Mouse (Mus musculus) MEL (cell line): Measurements from ENCODE around the gene Elk4. TPM values are rescaled to one million over a fixed set of nuclear protein-coding genes. Genes with fewer than 3 reads are reported as not detected.

Experiments
- DNase-seq: peaks from one replicate; pipeline ENCODE4 v3.0.0; 2011; ENCODE audit warnings: low read depth, low spot score
- H3K27ac ChIP-seq: 2 replicates; pipeline ENCODE4 v1.5.1; 2012; ENCODE audit warnings: low read depth, mild to moderate bottlenecking, control low read depth, low read length, moderate library complexity; ENCODE audit not compliant: control insufficient read depth
- H3K27me3 ChIP-seq, 2 experiments: fragments of 150-350 bp in 1 of 2; sonication (generic) in 1 of 2; 2 replicates each; pipeline ENCODE4 v1.6.1; 2012; ENCODE audit warnings: low read length in 2 of 2, mild to moderate bottlenecking in 2 of 2, improper control_type of control experiment in 1 of 2, moderate library complexity in 1 of 2; ENCODE audit not compliant: insufficient read depth in 2 of 2, control insufficient read depth in 1 of 2
- H3K36me3 ChIP-seq, 2 experiments: 2 replicates each; pipeline ENCODE4 v1.6.1; 2012 to 2014; ENCODE audit warnings: low read length in 2 of 2, improper control_type of control experiment in 1 of 2, inconsistent platforms in 1 of 2, mild to moderate bottlenecking in 1 of 2; ENCODE audit not compliant: insufficient read depth in 2 of 2, control insufficient read depth in 1 of 2
- H3K4me1 ChIP-seq, 2 experiments: fragments of 150-350 bp in 1 of 2; sonication (generic) in 1 of 2; 2 replicates each; pipeline ENCODE4 v1.6.1; 2012; ENCODE audit warnings: low read length in 2 of 2, improper control_type of control experiment in 1 of 2, mild to moderate bottlenecking in 1 of 2; ENCODE audit not compliant: insufficient read depth in 2 of 2, control insufficient read depth in 1 of 2
- H3K4me3 ChIP-seq, 2 experiments: fragments of 150-350 bp in 1 of 2; sonication (generic) in 1 of 2; 2 replicates each; pipeline ENCODE4 v1.5.1; 2012; ENCODE audit warnings: low read depth in 2 of 2, low read length in 2 of 2, mild to moderate bottlenecking in 2 of 2, moderate library complexity in 2 of 2, control low read depth in 1 of 2, improper control_type of control experiment in 1 of 2; ENCODE audit not compliant: control insufficient read depth in 1 of 2, insufficient read depth in 1 of 2
- H3K79me2 ChIP-seq: 2 replicates; pipeline ENCODE4 v1.6.1; 2012; ENCODE audit warnings: mild to moderate bottlenecking, low read length, moderate library complexity; ENCODE audit not compliant: control insufficient read depth, poor library complexity, insufficient read depth
- H3K9ac ChIP-seq: 2 replicates; pipeline ENCODE4 v1.6.1; 2012; ENCODE audit warnings: low read depth, mild to moderate bottlenecking, control low read depth, low read length, moderate library complexity; ENCODE audit not compliant: control insufficient read depth, poor library complexity, severe bottlenecking
- H3K9me3 ChIP-seq: fragments of 150-350 bp; sonication (generic); replicated peaks from 2 replicates; pipeline ENCODE4 v1.6.1; 2012; ENCODE audit warnings: mild to moderate bottlenecking, low read length, improper control_type of control experiment, moderate library complexity; ENCODE audit not compliant: insufficient read depth
- CHD1 ChIP-seq: IDR thresholded peaks from 2 replicates; pipeline ENCODE4 v1.6.1; 2012; ENCODE audit warnings: low read depth, mild to moderate bottlenecking, inconsistent platforms, low read length, improper control_type of control experiment
- CHD2 ChIP-seq: IDR thresholded peaks from 2 replicates; pipeline ENCODE4 v1.6.1; 2011; ENCODE audit warnings: low read length, improper control_type of control experiment
- CTCF ChIP-seq, 3 experiments: IDR thresholded peaks in 2 of 3; conservative IDR thresholded peaks in 1 of 3; 2 replicates each; pipeline ENCODE4 v1.5.1; 2011 to 2012; ENCODE audit warnings: low read length in 3 of 3, low read depth in 2 of 3, mild to moderate bottlenecking in 2 of 3, improper control_type of control experiment in 1 of 3, inconsistent platforms in 1 of 3, mixed read lengths in 1 of 3, moderate library complexity in 1 of 3; ENCODE audit not compliant: control insufficient read depth in 1 of 3, insufficient read depth in 1 of 3, poor library complexity in 1 of 3, severe bottlenecking in 1 of 3
- E2F4 ChIP-seq: IDR thresholded peaks from 2 replicates; pipeline ENCODE4 v1.6.1; 2011; ENCODE audit warnings: low read depth, low read length, improper control_type of control experiment, borderline replicate concordance
- EP300 ChIP-seq, 2 experiments: IDR thresholded peaks; 2 replicates each; pipeline ENCODE4 v1.6.1; 2011; ENCODE audit warnings: improper control_type of control experiment in 2 of 2, low read length in 2 of 2, low read depth in 1 of 2, mild to moderate bottlenecking in 1 of 2
- GATA1 ChIP-seq: IDR thresholded peaks from 2 replicates; pipeline ENCODE4 v1.6.1; 2011; ENCODE audit warnings: low read depth, low read length, improper control_type of control experiment
- JUND ChIP-seq: IDR thresholded peaks from 2 replicates; pipeline ENCODE4 v1.6.1; 2011; ENCODE audit warnings: low read depth, mild to moderate bottlenecking, improper control_type of control experiment, low read length
- MAFK ChIP-seq: IDR thresholded peaks from 2 replicates; pipeline ENCODE4 v1.6.1; 2011; ENCODE audit warnings: low read depth, mild to moderate bottlenecking, low read length, improper control_type of control experiment, borderline replicate concordance
- MXI1 ChIP-seq: IDR thresholded peaks from 2 replicates; pipeline ENCODE4 v1.6.1; 2011; ENCODE audit warnings: mild to moderate bottlenecking, low read depth, low read length, improper control_type of control experiment
- MYB ChIP-seq: IDR thresholded peaks from 2 replicates; pipeline ENCODE4 v1.6.1; 2011; ENCODE audit warnings: mild to moderate bottlenecking, low read depth, low read length, improper control_type of control experiment
- NELFE ChIP-seq: IDR thresholded peaks from 2 replicates; pipeline ENCODE4 v1.6.1; 2011; ENCODE audit warnings: low read depth, low read length, improper control_type of control experiment
- NRF1 ChIP-seq: IDR thresholded peaks from 2 replicates; pipeline ENCODE4 v1.6.1; 2014; ENCODE audit warnings: low read depth, mild to moderate bottlenecking, inconsistent platforms, low read length, improper control_type of control experiment, moderate library complexity; ENCODE audit not compliant: poor library complexity, insufficient read depth, severe bottlenecking
- POLR2A ChIP-seq, 2 experiments: IDR thresholded peaks; 2 replicates each; pipeline ENCODE4 v1.6.1; 2011 to 2012; ENCODE audit warnings: low read length in 2 of 2, mild to moderate bottlenecking in 2 of 2, control low read depth in 1 of 2, improper control_type of control experiment in 1 of 2, low read depth in 1 of 2, moderate library complexity in 1 of 2; ENCODE audit not compliant: control insufficient read depth in 1 of 2, insufficient read depth in 1 of 2, poor library complexity in 1 of 2
- POLR2AphosphoS5 ChIP-seq: IDR thresholded peaks from 2 replicates; pipeline ENCODE4 v1.6.1; 2012; ENCODE audit warnings: low read depth, borderline replicate concordance, mild to moderate bottlenecking, inconsistent platforms, low read length, moderate library complexity, mixed read lengths
- RAD21 ChIP-seq: IDR thresholded peaks from 2 replicates; pipeline ENCODE4 v1.6.1; 2011; ENCODE audit warnings: mild to moderate bottlenecking, low read depth, low read length, improper control_type of control experiment
- RCOR1 ChIP-seq: IDR thresholded peaks from 2 replicates; pipeline ENCODE4 v1.6.1; 2012; ENCODE audit warnings: low read depth, mild to moderate bottlenecking, inconsistent platforms, low read length, improper control_type of control experiment
- SMC3 ChIP-seq: IDR thresholded peaks from 2 replicates; pipeline ENCODE4 v1.6.1; 2011; ENCODE audit warnings: low read depth, low read length, improper control_type of control experiment
- TBP ChIP-seq: IDR thresholded peaks from 2 replicates; pipeline ENCODE4 v1.8.0; 2011; ENCODE audit warnings: low read depth, low read length, improper control_type of control experiment
- TCF12 ChIP-seq: IDR thresholded peaks from 2 replicates; pipeline ENCODE4 v1.6.1; 2014; ENCODE audit warnings: low read depth, mild to moderate bottlenecking, inconsistent platforms, low read length, improper control_type of control experiment, moderate library complexity
- USF1 ChIP-seq: IDR thresholded peaks from 2 replicates; pipeline ENCODE4 v1.6.1; 2014; ENCODE audit warnings: low read depth, mild to moderate bottlenecking, inconsistent platforms, low read length, improper control_type of control experiment, moderate library complexity
- USF2 ChIP-seq, 2 experiments: IDR thresholded peaks; 2 replicates each; pipeline ENCODE4 v1.6.1; 2011 to 2012; ENCODE audit warnings: improper control_type of control experiment in 2 of 2, low read length in 2 of 2, borderline replicate concordance in 1 of 2, inconsistent platforms in 1 of 2, low read depth in 1 of 2, mild to moderate bottlenecking in 1 of 2; ENCODE audit not compliant: insufficient read depth in 1 of 2
- ZC3H11A ChIP-seq: IDR thresholded peaks from 2 replicates; pipeline ENCODE4 v1.6.1; 2012; ENCODE audit warnings: low read depth, mild to moderate bottlenecking, inconsistent platforms, low read length, improper control_type of control experiment
- ZMIZ1 ChIP-seq: IDR thresholded peaks from 2 replicates; pipeline ENCODE4 v1.6.1; 2012; ENCODE audit warnings: low read depth, mild to moderate bottlenecking, inconsistent platforms, low read length, improper control_type of control experiment, moderate library complexity
- ZNF384 ChIP-seq: IDR thresholded peaks from 2 replicates; pipeline ENCODE4 v1.6.1; 2012; ENCODE audit warnings: low read depth, mild to moderate bottlenecking, inconsistent platforms, low read length, improper control_type of control experiment
- polyA plus RNA-seq, 2 experiments: library from polyadenylated mRNA; stranded (reverse) in 1 of 2; unstranded in 1 of 2; fragments of >175 nt in 1 of 2; fragments of >200 nt in 1 of 2; gene quantifications; 2 replicates each; pipeline versions ENCODE4 v1.2.1 to v1.2.4; 2012; ENCODE audit warnings: low replicate concordance in 2 of 2, low read depth in 1 of 2; ENCODE audit not compliant: insufficient read length in 2 of 2, insufficient read depth in 1 of 2, missing spikeins in 1 of 2
- total RNA-seq: library from RNA; depleted of rRNA; stranded (reverse); fragments of 300-350 nt; gene quantifications from 2 replicates; pipeline ENCODE4 v1.2.3, GENCODE M21; 2012

Elk4 gene
- total and polyA plus RNA-seq, 3 experiments: 19.4 to 191 (median 20.3) TPM

DNA sequence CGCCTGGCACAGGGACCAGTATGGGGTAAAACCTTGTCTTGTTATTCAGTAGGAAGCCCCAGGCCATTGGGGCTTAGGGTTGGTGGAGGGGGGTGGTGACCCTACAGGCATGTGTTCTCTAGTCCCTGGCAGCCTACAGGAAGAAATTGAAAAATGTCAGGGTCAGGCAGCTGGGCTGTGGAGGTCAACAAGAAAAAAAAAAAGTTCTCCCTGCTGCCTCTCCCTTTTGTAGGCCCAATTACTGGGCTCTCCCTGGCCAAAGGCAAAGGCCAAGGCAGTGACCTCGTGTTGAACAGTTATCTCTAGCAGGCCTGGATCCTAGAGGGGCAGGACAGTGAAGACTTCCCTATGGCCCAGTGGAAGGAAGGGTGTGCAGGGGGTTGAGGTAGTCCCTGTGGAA is 26.9 kb upstream of the Elk4 start:
- Histone ChIP-seq H3K27ac (no peak overlapping the region), H3K36me3 (peaks cover 0 to 24% of the 10 kb centered on the region in 2 experiments; a peak in 2 of 4 replicates), H3K27me3 (no peaks in the 10 kb centered on the region)
- TF ChIP-seq CHD2: no peak
- TF ChIP-seq ZNF384: no peak
- TF ChIP-seq USF2 (IDR thresholded peaks at IDR 0.05; ENCODE audit: borderline replicate concordance in 1 of 2, insufficient read depth in 1 of 2, low read depth in 1 of 2, low read length in 2 of 2): no peak
- no peak for TF ChIP-seq RCOR1
- 0 out of 4 replicates have a peak, but pooled peaks of 1 of the 2 experiments have one; percentile 35 for TF ChIP-seq POLR2A (IDR thresholded peaks at IDR 0.05; ENCODE audit: control insufficient read depth in 1 of 2, insufficient read depth in 1 of 2, low read depth in 1 of 2, low read length in 2 of 2, poor library complexity in 1 of 2)
- no peak for TF ChIP-seq GATA1
- TF ChIP-seq RAD21: no peak
- TF ChIP-seq, all 39 proteins: peak for 1
- Histone ChIP-seq H3K79me2 (no peaks in the 10 kb centered on the region; the same call in 1 of the 2 replicates), H3K9me3 (no peaks in the 10 kb centered on the region), H3K4me1 (no peaks in the 10 kb centered on the region), H3K9ac (no peak overlapping the region), H3K4me3 (no peak overlapping the region)
- DNase-seq: no peak

DNA sequence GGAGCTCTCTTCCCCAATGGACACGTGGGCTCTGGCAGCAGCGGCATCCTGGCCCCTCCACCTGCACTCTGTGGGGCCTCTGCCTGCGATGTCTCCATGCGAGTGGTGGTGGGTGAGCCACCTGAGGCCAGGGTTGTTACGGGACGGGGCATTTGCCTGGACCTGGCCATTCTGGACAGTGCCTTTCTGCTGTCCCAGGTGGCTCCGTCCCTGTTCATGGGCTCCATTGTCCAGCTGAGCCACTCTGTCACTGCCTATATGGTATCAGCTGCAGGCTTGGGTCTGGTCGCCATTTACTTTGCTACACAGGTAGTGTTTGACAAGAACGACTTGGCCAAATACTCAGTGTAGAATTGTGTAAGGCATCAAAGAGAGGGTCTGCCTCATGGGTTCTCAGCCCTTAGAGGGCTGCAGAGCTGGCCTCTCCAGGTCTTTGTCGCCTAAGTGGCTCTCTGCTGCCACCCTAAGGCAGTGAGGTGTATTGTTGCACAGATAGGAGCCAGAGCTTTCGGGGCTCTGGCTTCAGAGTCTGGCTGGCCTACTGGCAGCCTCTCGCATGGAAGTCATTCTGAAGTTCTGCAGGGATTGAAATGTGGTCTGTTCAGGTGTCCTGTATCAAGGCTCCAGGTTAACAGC is 25.9 kb upstream of the Elk4 start:
- Histone ChIP-seq H3K9ac (no peak overlapping the region), H3K36me3 (peaks cover 0 to 18% of the 10 kb centered on the region in 2 experiments; a peak in 2 of 4 replicates), H3K27ac (no peak overlapping the region), H3K79me2 (no peaks in the 10 kb centered on the region; the same call in 1 of the 2 replicates), H3K4me3 (no peak overlapping the region), H3K9me3 (no peaks in the 10 kb centered on the region), H3K27me3 (no peaks in the 10 kb centered on the region), H3K4me1 (no peaks in the 10 kb centered on the region)
- peak; percentile 79 for DNase-seq
- TF ChIP-seq MAFK (no peak), EP300 (IDR thresholded peaks at IDR 0.05; ENCODE audit: low read depth in 1 of 2, low read length in 2 of 2) (no peak), USF2 (IDR thresholded peaks at IDR 0.05; ENCODE audit: borderline replicate concordance in 1 of 2, insufficient read depth in 1 of 2, low read depth in 1 of 2, low read length in 2 of 2) (no peak), TBP (no peak), MYB (no peak), POLR2AphosphoS5 (no peak), SMC3 (peak; percentile 90), TCF12 (no peak), ZNF384 (no peak), ZC3H11A (peak; percentile 80), ZMIZ1 (no peak), CTCF (IDR thresholded peaks at IDR 0.05 in 2 of 3, conservative IDR thresholded peaks at IDR 0.05 in 1 of 3; ENCODE audit: control insufficient read depth in 1 of 3, insufficient read depth in 1 of 3, low read depth in 2 of 3, low read length in 3 of 3, poor library complexity in 1 of 3, severe bottlenecking in 1 of 3) (peak; percentile 85 to 94 (median 89)), NELFE (no peak), NRF1 (no peak), JUND (no peak), MXI1 (no peak), CHD1 (no peak), RAD21 (peak; percentile 87), E2F4 (no peak), GATA1 (no peak), USF1 (no peak)
